8 mouse cellular contexts compared by ENCODE assay signal in the genomic region with DNA sequence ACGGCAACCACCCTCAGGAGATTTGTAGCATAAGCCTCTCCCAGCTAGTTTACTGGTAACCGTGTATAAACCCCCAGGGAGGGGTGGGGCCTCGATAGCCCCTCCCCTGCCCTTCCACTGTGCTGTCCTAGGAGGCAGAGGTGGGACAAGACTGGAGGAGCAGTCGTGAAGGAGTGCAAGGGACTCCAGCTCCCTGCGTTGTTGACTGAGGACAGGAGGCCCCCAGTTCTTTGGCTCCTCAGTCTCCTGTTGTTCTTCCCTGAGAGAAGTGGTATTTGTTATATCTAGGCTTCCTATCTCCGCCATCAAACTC. TPM values are rescaled to one million over a fixed set of nuclear protein-coding genes. Genes with fewer than 3 reads are reported as not detected.
DNase-seq lines count a peak whose midpoint lies in the region; ATAC-seq and TF ChIP-seq lines count a peak whose summit lies in the region.

No protein-coding gene starts in this region.

- TF ChIP-seq CTCF in kidney, postnatal 0 days (IDR thresholded peaks at IDR 0.05; ENCODE audit: low read depth): no peak; the same call in 1 of the 2 replicates

- peaks cover 11% of the 10 kb centered on the region; the same call in 1 of the 2 replicates for H3K4me1 ChIP-seq in kidney, postnatal 0 days (replicated peaks; ENCODE audit: insufficient read depth, low read length)
- peaks cover 12% of the 10 kb centered on the region for H3K4me1 ChIP-seq in intestine, embryonic 14.5 days (replicated peaks; ENCODE audit: control insufficient read depth, insufficient read depth, low read length)
- H3K4me1 ChIP-seq in neural tube, embryonic 15.5 days: peaks cover 24% of the 10 kb centered on the region

- no peaks in the 10 kb centered on the region for H3K9me3 ChIP-seq in kidney, postnatal 0 days (replicated peaks; ENCODE audit: low read length)
- H3K9me3 ChIP-seq in intestine, embryonic 14.5 days (ENCODE audit: control insufficient read depth, low read length): no peaks in the 10 kb centered on the region
- H3K9me3 ChIP-seq in neural tube, embryonic 15.5 days (replicated peaks): no peaks in the 10 kb centered on the region

- DNase-seq in kidney, postnatal 0 days (ENCODE audit: low spot score): peak; percentile 58
- DNase-seq in kidney, postnatal 10 days: no peak
- DNase-seq in T-cell, adult 2 months (ENCODE audit: low spot score): peak; percentile 34
- DNase-seq in intestine, embryonic 14.5 days (ENCODE audit: low spot score): peak; percentile 67
- DNase-seq in layer of hippocampus, adult 9-11 months: no peak
- DNase-seq in adrenal gland, postnatal 25 days: no peak
- DNase-seq in frontal cortex, postnatal 10 days (ENCODE audit: low spot score in 2 of 2): no peak

- no peak overlapping the region for H3K27ac ChIP-seq in kidney, postnatal 0 days
- H3K27ac ChIP-seq in intestine, embryonic 14.5 days (ENCODE audit: low read depth): no peak overlapping the region
- no peak overlapping the region for H3K27ac ChIP-seq in neural tube, embryonic 15.5 days (replicated peaks)

- ATAC-seq in kidney, postnatal 0 days (replicated peaks; ENCODE audit: low FRiP score, low read depth): 0 out of 2 replicates have a peak, but pooled peaks have one; percentile 45
- ATAC-seq in intestine, embryonic 14.5 days (replicated peaks; ENCODE audit: low FRiP score, low TSS enrichment, low read depth): 0 out of 2 replicates have a peak, but pooled peaks have one; percentile 51
- peak; percentile 38; the same call in 1 of the 2 replicates for ATAC-seq in neural tube, embryonic 15.5 days (ENCODE audit: low FRiP score)

- WGBS in kidney, postnatal 0 days: 9% methylated on average over 6 of the region's 6 CpGs
- WGBS in intestine, embryonic 14.5 days: 10% methylated on average over 6 of the region's 6 CpGs
- 8% methylated on average over 6 of the region's 6 CpGs for WGBS in neural tube, embryonic 15.5 days

- no peaks in the 10 kb centered on the region for H3K27me3 ChIP-seq in kidney, postnatal 0 days (ENCODE audit: insufficient read depth, low read length)
- H3K27me3 ChIP-seq in intestine, embryonic 14.5 days (replicated peaks; ENCODE audit: control insufficient read depth, insufficient read depth, low read length): no peaks in the 10 kb centered on the region
- H3K27me3 ChIP-seq in neural tube, embryonic 15.5 days (replicated peaks): no peaks in the 10 kb centered on the region

- no peak overlapping the region for H3K4me3 ChIP-seq in kidney, postnatal 0 days (replicated peaks; ENCODE audit: low read depth, low read length)
- H3K4me3 ChIP-seq in intestine, embryonic 14.5 days (ENCODE audit: low read depth, low read length): no peak overlapping the region
- no peak overlapping the region for H3K4me3 ChIP-seq in neural tube, embryonic 15.5 days (replicated peaks)

- H3K36me3 ChIP-seq in kidney, postnatal 0 days (ENCODE audit: insufficient read depth, low read length): no peaks in the 10 kb centered on the region
- H3K36me3 ChIP-seq in intestine, embryonic 14.5 days (ENCODE audit: control insufficient read depth, insufficient read depth, low read length): no peaks in the 10 kb centered on the region
- H3K36me3 ChIP-seq in neural tube, embryonic 15.5 days: no peaks in the 10 kb centered on the region

- no peak overlapping the region for H3K9ac ChIP-seq in kidney, postnatal 0 days (ENCODE audit: low read depth, low read length)
- H3K9ac ChIP-seq in intestine, embryonic 14.5 days (ENCODE audit: low read length): no peak overlapping the region
- H3K9ac ChIP-seq in neural tube, embryonic 15.5 days (replicated peaks): no peak overlapping the region

- peak overlapping the region; percentile 74 for H3K4me2 ChIP-seq in kidney, postnatal 0 days (ENCODE audit: low read length)
- H3K4me2 ChIP-seq in intestine, embryonic 14.5 days (ENCODE audit: low read length): peak overlapping the region; percentile 75
- peak overlapping the region; percentile 63; the same call in 1 of the 2 replicates for H3K4me2 ChIP-seq in neural tube, embryonic 15.5 days

RNA-seq across cellular contexts. Expression of a gene that starts 58.5 kb away (rescaled TPM):
- polyA plus RNA-seq in kidney, postnatal 0 days (2015; fragmentation: Nextera tagmentation; extraction: Ambion mirVana): 3.7 and 4.0 TPM in 2 replicates
- 3.8 and 4.3 TPM in 2 replicates for polyA plus RNA-seq in intestine, embryonic 14.5 days (2014; fragmentation: Nextera tagmentation; extraction: Ambion mirVana)
- 0.82 and 2.4 TPM in 2 replicates for polyA plus RNA-seq in neural tube, embryonic 15.5 days (2015; fragmentation: Nextera tagmentation; extraction: Ambion mirVana)
- total RNA-seq in adrenal gland, postnatal 25 days (2021): 27.3 and 32.8 TPM in 2 replicates

Comparison
In these comparisons a context has a peak if more than half of its experiments do, and no peak if none do; other contexts are left out.
1. DNase-seq: peak in kidney, postnatal 0 days (single experiment), T-cell, adult 2 months (single experiment) and intestine, embryonic 14.5 days (single experiment); none in kidney, postnatal 10 days (single experiment), layer of hippocampus, adult 9-11 months (single experiment), adrenal gland, postnatal 25 days (single experiment) and frontal cortex, postnatal 10 days (0 of 2).
2. Peak in every context shown above with its lines, with median percentiles within 50 percentile points of each other: ATAC-seq and H3K4me2 ChIP-seq.